Mouse (Mus musculus): ENCODE data around the gene Vps8. TPM values are rescaled to one million over a fixed set of nuclear protein-coding genes. Genes with fewer than 3 reads are reported as not detected.
A peak's percentile ranks its signal among the peaks of the same experiment; 100 is the strongest.

The Vps8 gene
- total and polyA plus RNA-seq, 3 experiments = 13.6 to 17.6 (median 15.9) TPM

GRCm38 (mm10) chr16:21634460-21634859 lies 211.5 kb downstream of the Vps8 start:
- peaks cover 13 to 67% of the 10 kb centered on the region in 2 experiments for H3K4me1 ChIP-seq (ENCODE audit: control insufficient read depth in 1 of 2, insufficient read depth in 2 of 2)

GRCm38 (mm10) chr16:21636156-21636853 lies 213.4 kb downstream of the Vps8 start:
- dilution Hi-C loops (cut with MboI; ENCODE audit: extremely low pct_ligation_motif_present, extremely low pct_unique_long_range_greater_than_20kb, low sequenced_read_pairs) = no loop called here
- Histone ChIP-seq H3K9me3 (replicated peaks; ENCODE audit: low read length) (peaks cover 4% of the 10 kb centered on the region), H3K79me2 (replicated peaks; ENCODE audit: control insufficient read depth, extremely low read depth, insufficient read depth, poor library complexity, severe bottlenecking) (no peaks in the 10 kb centered on the region), H3K4me2 (ENCODE audit: insufficient read depth, low read depth, poor library complexity, severe bottlenecking) (no peak overlapping the region), H3K27me3 (replicated peaks) (no peaks in the 10 kb centered on the region), H3K27ac (ENCODE audit: insufficient read depth, low read depth) (no peak overlapping the region), H3K4me1 (ENCODE audit: control insufficient read depth in 1 of 2, insufficient read depth in 2 of 2) (peaks cover 11 to 66% of the 10 kb centered on the region in 2 experiments), H3K36me3 (replicated peaks in 1 of 2; ENCODE audit: control insufficient read depth in 1 of 2, insufficient read depth in 1 of 2, low read length in 1 of 2) (peaks cover 0 to 6% of the 10 kb centered on the region in 2 experiments), H3K4me3 (replicated peaks in 1 of 3; ENCODE audit: low read depth in 2 of 3, low read length in 2 of 3, poor library complexity in 1 of 3) (no peak overlapping the region), H3K9ac (ENCODE audit: insufficient read depth, low read depth) (no peak overlapping the region)
- no peak for DNase-seq (ENCODE audit: extremely low read depth)
- in situ Hi-C loops (cut with MboI; ENCODE audit: low pct_ligation_motif_present, low pct_unique_long_range_greater_than_20kb, low sequenced_read_pairs) = no loop called here
- TF ChIP-seq ETS1 (conservative IDR thresholded peaks at IDR 0.05; ENCODE audit: low read depth, low read length) = peak; percentile 37; the same call in 1 of the 2 replicates
- TF ChIP-seq ZC3H11A (IDR thresholded peaks at IDR 0.05; ENCODE audit: low read depth, low read length) = no peak
- TF ChIP-seq HCFC1 (IDR thresholded peaks at IDR 0.05; ENCODE audit: low read depth, low read length) = no peak
- TF ChIP-seq ZMIZ1 (IDR thresholded peaks at IDR 0.05; ENCODE audit: low read depth, low read length) = no peak
- TF ChIP-seq MEF2A (IDR thresholded peaks at IDR 0.05; ENCODE audit: borderline replicate concordance, low read depth, low read length) = peak; percentile 65; the same call in 1 of the 2 replicates
- no peak for TF ChIP-seq SIN3A (IDR thresholded peaks at IDR 0.05; ENCODE audit: low read length)
- no peak for TF ChIP-seq MAX (IDR thresholded peaks at IDR 0.05; ENCODE audit: low read length)
- no peak for TF ChIP-seq NELFE (IDR thresholded peaks at IDR 0.05; ENCODE audit: low read depth, low read length)
- TF ChIP-seq ELF1 (IDR thresholded peaks at IDR 0.05; ENCODE audit: low read depth, low read length) = no peak
- TF ChIP-seq BHLHE40 (IDR thresholded peaks at IDR 0.05; ENCODE audit: low read depth, low read length) = no peak
- no peak for TF ChIP-seq POLR2AphosphoS2 (IDR thresholded peaks at IDR 0.05; ENCODE audit: low read depth, low read length)
- TF ChIP-seq MXI1 (IDR thresholded peaks at IDR 0.05; ENCODE audit: low read depth, low read length) = no peak
- TF ChIP-seq USF2 (conservative IDR thresholded peaks at IDR 0.05; ENCODE audit: low read depth, low read length) = no peak
- TF ChIP-seq RAD21 (IDR thresholded peaks at IDR 0.05; ENCODE audit: low read depth, low read length) = no peak
- 0 out of 2 replicates have a peak, but pooled peaks have one; percentile 33 for TF ChIP-seq IRF4 (IDR thresholded peaks at IDR 0.05; ENCODE audit: low read depth, low read length)
- no peak for TF ChIP-seq JUND (conservative IDR thresholded peaks at IDR 0.05; ENCODE audit: low read depth, low read length)
- no peak for TF ChIP-seq CHD2 (IDR thresholded peaks at IDR 0.05; ENCODE audit: low read length)
- TF ChIP-seq MAZ (IDR thresholded peaks at IDR 0.05; ENCODE audit: low read depth, low read length) = no peak
- peak; percentile 50; the same call in 1 of the 2 replicates for TF ChIP-seq EP300 (IDR thresholded peaks at IDR 0.05; ENCODE audit: low read length)
- TF ChIP-seq CTCF (conservative IDR thresholded peaks at IDR 0.05 in 1 of 2, IDR thresholded peaks at IDR 0.05 in 1 of 2; ENCODE audit: low read depth in 2 of 2, low read length in 2 of 2) = no peak
- TF ChIP-seq POLR2A (IDR thresholded peaks at IDR 0.05; ENCODE audit: low read depth, low read length) = no peak
- TF ChIP-seq UBTF (IDR thresholded peaks at IDR 0.05; ENCODE audit: low read depth, low read length) = no peak
- TF ChIP-seq MYC (IDR thresholded peaks at IDR 0.05; ENCODE audit: low read depth, low read length) = no peak
- no peak for TF ChIP-seq CHD1 (IDR thresholded peaks at IDR 0.05; ENCODE audit: low read depth, low read length)
- no peak for TF ChIP-seq RCOR1 (conservative IDR thresholded peaks at IDR 0.05; ENCODE audit: low read depth, low read length)
- no peak for TF ChIP-seq E2F4 (IDR thresholded peaks at IDR 0.05; ENCODE audit: insufficient replicate concordance, low read depth, low read length)
- TF ChIP-seq KAT2A (IDR thresholded peaks at IDR 0.05; ENCODE audit: insufficient replicate concordance, low read length) = no peak
- TF ChIP-seq TBP (conservative IDR thresholded peaks at IDR 0.05; ENCODE audit: low read depth, low read length) = no peak
- no peak for TF ChIP-seq USF1 (IDR thresholded peaks at IDR 0.05; ENCODE audit: low read depth, low read length)
- TF ChIP-seq ZKSCAN1 (IDR thresholded peaks at IDR 0.05; ENCODE audit: borderline replicate concordance, low read depth, low read length) = no peak

More at GRCm38 (mm10) chr16:21634460-21634859, 211.5 kb downstream of the Vps8 start:
- no peak overlapping the region for H3K4me2 ChIP-seq (ENCODE audit: insufficient read depth, low read depth, poor library complexity, severe bottlenecking)
- H3K36me3 ChIP-seq (replicated peaks in 1 of 2; ENCODE audit: control insufficient read depth in 1 of 2, insufficient read depth in 1 of 2, low read length in 1 of 2) = peaks cover 0 to 4% of the 10 kb centered on the region in 2 experiments
- no peaks in the 10 kb centered on the region for H3K79me2 ChIP-seq (replicated peaks; ENCODE audit: control insufficient read depth, extremely low read depth, insufficient read depth, poor library complexity, severe bottlenecking)
- H3K9me3 ChIP-seq (replicated peaks; ENCODE audit: low read length) = peaks cover 4% of the 10 kb centered on the region
- no peak for TF ChIP-seq E2F4 (IDR thresholded peaks at IDR 0.05; ENCODE audit: insufficient replicate concordance, low read depth, low read length)
- TF ChIP-seq TCF12 (IDR thresholded peaks at IDR 0.05; ENCODE audit: low read depth, low read length) = no peak
- no peak for TF ChIP-seq ELF1 (IDR thresholded peaks at IDR 0.05; ENCODE audit: low read depth, low read length)
- TF ChIP-seq PAX5 (IDR thresholded peaks at IDR 0.05; ENCODE audit: low read length) = no peak
- no peak for TF ChIP-seq MEF2A (IDR thresholded peaks at IDR 0.05; ENCODE audit: borderline replicate concordance, low read depth, low read length)
- TF ChIP-seq TBP (conservative IDR thresholded peaks at IDR 0.05; ENCODE audit: low read depth, low read length) = no peak
- no peak for TF ChIP-seq UBTF (IDR thresholded peaks at IDR 0.05; ENCODE audit: low read depth, low read length)
- TF ChIP-seq ETS1 (conservative IDR thresholded peaks at IDR 0.05; ENCODE audit: low read depth, low read length) = no peak
- no peak overlapping the region for H3K27ac ChIP-seq (ENCODE audit: insufficient read depth, low read depth)
- no peaks in the 10 kb centered on the region for H3K27me3 ChIP-seq (replicated peaks)
- no peak overlapping the region for H3K9ac ChIP-seq (ENCODE audit: insufficient read depth, low read depth)
- dilution Hi-C loops (cut with MboI; ENCODE audit: extremely low pct_ligation_motif_present, extremely low pct_unique_long_range_greater_than_20kb, low sequenced_read_pairs) (no loop called here), in situ Hi-C loops (cut with MboI; ENCODE audit: low pct_ligation_motif_present, low pct_unique_long_range_greater_than_20kb, low sequenced_read_pairs) (no loop called here)
- DNase-seq (ENCODE audit: extremely low read depth) = no peak
- no peak overlapping the region for H3K4me3 ChIP-seq (replicated peaks in 1 of 3; ENCODE audit: low read depth in 2 of 3, low read length in 2 of 3, poor library complexity in 1 of 3)

Measured in CH12.LX (cell line).